Mouse (Mus musculus): ENCODE data around the gene Msh5.
"Not testable (repeated sequence)": the region's sequence is repeated elsewhere in the genome, so short reads cannot be mapped to it uniquely, and the experiment has no call there.

Msh5 gene

GRCm38 (mm10) chr17:35048932-35049440 lies 2.4 kb upstream of the Msh5 start:
- DNase-seq (ENCODE audit: low read depth, low spot score) = no peak

- DNase-seq (ENCODE audit: low read depth, low spot score) = no peak
Measured at GRCm38 (mm10) chr17:35048149-35048931, 1.8 kb upstream of the Msh5 start.

- no peak for DNase-seq (ENCODE audit: low read depth, low spot score)
Measured at GRCm38 (mm10) chr17:35047688-35048087, 1.1 kb upstream of the Msh5 start.

GRCm38 (mm10) chr17:35045807-35046680 lies 501 bp downstream of the Msh5 start:
- no peak for DNase-seq (ENCODE audit: low read depth, low spot score)

- no peak for DNase-seq (ENCODE audit: low read depth, low spot score)
Measured at GRCm38 (mm10) chr17:35044904-35045806, 1.4 kb downstream of the Msh5 start.

- DNase-seq (ENCODE audit: low read depth, low spot score) = no peak
Measured at GRCm38 (mm10) chr17:35043794-35044193, 2.8 kb downstream of the Msh5 start.

GRCm38 (mm10) chr17:35039121-35039873 lies 7.2 kb downstream of the Msh5 start:
- peak; percentile 82 for DNase-seq (ENCODE audit: low read depth, low spot score)

- DNase-seq (ENCODE audit: low read depth, low spot score) = no peak
Measured at GRCm38 (mm10) chr17:35034896-35035295, 11.6 kb downstream of the Msh5 start.

- not testable (repeated sequence) for DNase-seq (ENCODE audit: low read depth, low spot score)
Measured at GRCm38 (mm10) chr17:35033703-35034102, 12.8 kb downstream of the Msh5 start.

GRCm38 (mm10) chr17:35032323-35032870 lies 14.1 kb downstream of the Msh5 start:
- DNase-seq (ENCODE audit: low read depth, low spot score) = no peak

GRCm38 (mm10) chr17:35031880-35032279 lies 14.7 kb downstream of the Msh5 start:
- no peak for DNase-seq (ENCODE audit: low read depth, low spot score)

- DNase-seq (ENCODE audit: low read depth, low spot score) = no peak
Measured at GRCm38 (mm10) chr17:35031272-35031671, 15.3 kb downstream of the Msh5 start.

GRCm38 (mm10) chr17:35029691-35030532 lies 16.6 kb downstream of the Msh5 start:
- peak; percentile 40 for DNase-seq (ENCODE audit: low read depth, low spot score)

- DNase-seq (ENCODE audit: low read depth, low spot score) = no peak
Measured at GRCm38 (mm10) chr17:35028315-35028714, 18.2 kb downstream of the Msh5 start.

GRCm38 (mm10) chr17:35027277-35028068 lies 19.1 kb downstream of the Msh5 start, which contains the start of gene Sapcd1:
Gene Sapcd1 (minus strand): TSS chr17:35028016.
- DNase-seq (ENCODE audit: low read depth, low spot score) = peak; percentile 74

GRCm38 (mm10) chr17:35026206-35026605 lies 20.3 kb downstream of the Msh5 start:
- DNase-seq (ENCODE audit: low read depth, low spot score) = no peak

- DNase-seq (ENCODE audit: low read depth, low spot score) = no peak
Measured at GRCm38 (mm10) chr17:35024691-35025488, 21.7 kb downstream of the Msh5 start.

- no peak for DNase-seq (ENCODE audit: low read depth, low spot score)
Measured at GRCm38 (mm10) chr17:35024261-35024660, 22.3 kb downstream of the Msh5 start.

Measured in brain, adult 2 months (tissue).